Mouse (Mus musculus) liver, embryonic 14 days (tissue): ENCODE measurements around the gene Gdpd4. TPM values are rescaled to one million over a fixed set of nuclear protein-coding genes. Genes with fewer than 3 reads are reported as not detected.

Experiments
- polyA plus RNA-seq: library from polyadenylated mRNA; depleted of rRNA; stranded (reverse); fragments of >200 nt; gene quantifications from 2 replicates; pipeline ENCODE4 v1.2.3, GENCODE M21; 2012; rRNA removed

Gene Gdpd4
- polyA plus RNA-seq: not detected in 2 replicates

GRCm38 (mm10) chr7:97919742-97920141, at the start of gene Gdpd4:
Gene Gdpd4, plus strand, starts transcription at chr7:97919955.

Other genes starting within 250 kb of the Gdpd4 start
- gene Clns1a, start 223.3 kb upstream of the Gdpd4 start, polyA plus RNA-seq: 38.8 and 40.4 TPM in 2 replicates
- 6.8 and 7.0 TPM in 2 replicates for gene Aqp11, start 181.7 kb upstream of the Gdpd4 start, polyA plus RNA-seq
- gene Pak1, start 131.4 kb upstream of the Gdpd4 start, polyA plus RNA-seq: 5.1 and 5.5 TPM in 2 replicates
- 8.9 and 11.1 TPM in 2 replicates for gene Myo7a, start 199.6 kb downstream of the Gdpd4 start, polyA plus RNA-seq
- 0.59 and 0.66 TPM in 2 replicates for gene Omp, start 225.5 kb downstream of the Gdpd4 start, polyA plus RNA-seq